Mouse (Mus musculus) spleen, adult 2 months (tissue): ENCODE data around the gene Olfr960.

ENCODE experiments used
- CTCF ChIP-seq: fragments of 200-500 bp; IDR thresholded peaks from 2 replicates; pipeline ENCODE4 v1.5.1; 2011; ENCODE audit warnings: mild to moderate bottlenecking, inconsistent platforms; ENCODE audit not compliant: insufficient read depth, insufficient read length, insufficient replicate concordance; ENCODE audit errors: extremely low read depth
- POLR2A ChIP-seq: fragments of 200-500 bp; IDR thresholded peaks from 2 replicates; pipeline ENCODE4 v1.6.1; 2011; ENCODE audit warnings: low read depth, low read length, inconsistent platforms

DNA sequence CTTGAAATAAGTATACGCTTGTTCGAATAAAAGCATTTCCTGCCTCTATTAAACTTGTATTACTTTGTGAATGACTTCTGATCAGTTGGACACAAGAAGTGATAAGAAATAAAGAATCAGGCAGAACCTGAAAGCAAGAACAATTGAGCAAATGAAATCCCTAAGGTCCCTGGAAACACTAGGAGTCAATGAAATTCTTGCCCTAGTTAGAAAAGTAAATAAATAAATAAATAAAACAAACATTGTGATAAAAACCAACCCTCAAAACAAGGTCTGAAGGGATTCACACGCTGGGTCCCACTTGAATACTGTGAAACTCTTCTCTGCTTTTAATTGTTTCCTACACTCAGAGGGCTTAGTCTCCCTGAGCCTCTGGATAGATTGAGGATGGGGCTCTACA lies 10.8 kb upstream of the Olfr960 start, which contains the start of gene Olfr148:
- TF ChIP-seq POLR2A (no peak), CTCF (no peak)
